Mouse (Mus musculus): ENCODE measurements around the gene Sap30.

DNA sequence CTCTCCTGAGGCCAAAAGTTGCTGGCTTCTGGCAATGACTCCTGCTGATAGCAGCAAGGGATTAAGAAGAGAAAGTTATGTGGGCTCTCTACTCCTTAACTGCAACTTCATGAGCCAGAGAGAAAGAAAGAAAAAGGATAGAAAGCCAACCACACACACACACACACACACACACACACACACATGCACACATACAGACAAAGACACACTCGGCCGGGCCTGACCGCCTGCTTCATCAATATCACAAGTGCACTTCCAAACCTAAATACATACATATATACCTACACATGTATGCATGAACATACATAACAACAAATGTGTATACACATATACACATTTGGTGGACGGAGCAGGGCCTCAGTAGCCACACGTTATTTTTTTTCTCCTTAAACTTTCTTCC lies 16.8 kb downstream of the Sap30 start:
- no peak for TF ChIP-seq ZNF384 (IDR thresholded peaks at IDR 0.05; ENCODE audit: low read depth, low read length)
- no peak for TF ChIP-seq ZC3H11A (IDR thresholded peaks at IDR 0.05; ENCODE audit: borderline replicate concordance, low read depth, low read length)
- no peak for TF ChIP-seq HCFC1 (IDR thresholded peaks at IDR 0.05; ENCODE audit: borderline replicate concordance, insufficient read depth, low read length)
- TF ChIP-seq CHD2 (IDR thresholded peaks at IDR 0.05; ENCODE audit: low read depth, low read length): no peak
- TF ChIP-seq MAFK (IDR thresholded peaks at IDR 0.05; ENCODE audit: insufficient read depth, low read depth, low read length): no peak

Measured in ES-E14 (cell line).